In the genomic region with DNA sequence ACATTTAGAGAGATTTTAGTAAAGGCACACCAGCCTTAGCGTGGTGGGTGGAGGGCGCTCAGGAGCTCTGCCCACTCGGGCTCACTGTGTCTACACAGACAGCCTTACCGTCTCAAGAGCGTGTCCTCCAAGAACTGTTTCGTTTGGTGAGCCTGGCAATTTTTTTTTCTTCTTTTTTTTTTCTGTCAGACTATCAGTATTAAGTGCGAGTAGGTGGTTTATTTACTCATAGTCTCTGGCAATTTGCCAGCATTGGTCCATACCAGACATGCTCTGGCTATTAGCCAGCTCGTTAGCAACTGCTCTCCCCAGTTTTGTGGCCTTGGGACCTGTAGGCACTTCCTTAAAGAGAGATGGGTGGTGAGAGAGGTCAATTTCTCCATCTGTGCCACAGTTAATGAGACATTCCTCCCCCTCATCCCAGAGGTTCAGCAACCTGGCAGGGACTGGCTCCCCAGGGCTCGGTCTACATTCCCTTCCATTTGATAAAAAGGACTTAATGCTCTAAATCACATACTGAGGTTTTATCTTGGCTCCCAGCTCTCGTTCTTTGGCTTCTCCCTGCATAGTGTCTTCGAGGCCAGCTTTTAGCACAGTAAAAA, we compare ENCODE assay signal across 8 mouse cellular contexts.
DNase-seq lines count a peak whose midpoint lies in the region; ATAC-seq and TF ChIP-seq lines count a peak whose summit lies in the region.
"Had no signal": no experiment of that assay in that cellular context is flagged by ENCODE, and none has a peak within 500 bp of the region (broad histone marks: within the 10 kb centered on the region; RNA-seq: fewer than 3 reads in every experiment).

No protein-coding gene starts in this region.

- TF ChIP-seq POLR2A in embryonic fibroblast, embryonic 13.5 days (IDR thresholded peaks at IDR 0.05; ENCODE audit: low read depth, low read length): no peak

- no peak for TF ChIP-seq CTCF in embryonic fibroblast, embryonic 13.5 days (IDR thresholded peaks at IDR 0.05; ENCODE audit: borderline replicate concordance, insufficient read depth, low read length)

- peaks cover 16% of the 10 kb centered on the region for H3K4me1 ChIP-seq in neural tube, embryonic 13.5 days (replicated peaks)
- peaks cover 12% of the 10 kb centered on the region; the same call in 1 of the 2 replicates for H3K4me1 ChIP-seq in neural tube, embryonic 15.5 days
- peaks cover 8% of the 10 kb centered on the region for H3K4me1 ChIP-seq in embryonic fibroblast, embryonic 13.5 days (ENCODE audit: control insufficient read depth, insufficient read depth, low read length)
- peaks cover 13% of the 10 kb centered on the region; the same call in 1 of the 2 replicates for H3K4me1 ChIP-seq in intestine, embryonic 16.5 days (ENCODE audit: control insufficient read depth, insufficient read depth, low read length)
- H3K4me1 ChIP-seq: liver, embryonic 15.5 days had no signal

- peak overlapping the region; percentile 20; the same call in 1 of the 2 replicates for H3K27ac ChIP-seq in neural tube, embryonic 13.5 days (replicated peaks)
- no peak overlapping the region for H3K27ac ChIP-seq in neural tube, embryonic 15.5 days (replicated peaks)
- H3K27ac ChIP-seq in embryonic fibroblast, embryonic 13.5 days (ENCODE audit: insufficient read depth, low read length): peak overlapping the region; percentile 3; the same call in 1 of the 2 replicates
- 0 out of 2 replicates have a peak overlapping the region, but pooled peaks have one; percentile 15 for H3K27ac ChIP-seq in intestine, embryonic 16.5 days (ENCODE audit: low read length)
- H3K27ac ChIP-seq: liver, embryonic 15.5 days had no signal

- H3K27me3 ChIP-seq in neural tube, embryonic 13.5 days: no peaks in the 10 kb centered on the region
- no peaks in the 10 kb centered on the region for H3K27me3 ChIP-seq in neural tube, embryonic 15.5 days (replicated peaks)
- no peaks in the 10 kb centered on the region for H3K27me3 ChIP-seq in intestine, embryonic 16.5 days (replicated peaks; ENCODE audit: control insufficient read depth, insufficient read depth, low read length)
- H3K27me3 ChIP-seq: liver, embryonic 15.5 days had no signal

- no peak overlapping the region for H3K4me2 ChIP-seq in neural tube, embryonic 13.5 days
- no peak overlapping the region for H3K4me2 ChIP-seq in neural tube, embryonic 15.5 days
- no peak overlapping the region for H3K4me2 ChIP-seq in intestine, embryonic 16.5 days (ENCODE audit: low read depth, low read length)
- H3K4me2 ChIP-seq: liver, embryonic 15.5 days had no signal

- H3K9ac ChIP-seq in neural tube, embryonic 13.5 days: no peak overlapping the region
- H3K9ac ChIP-seq in neural tube, embryonic 15.5 days (replicated peaks): no peak overlapping the region
- no peak overlapping the region for H3K9ac ChIP-seq in intestine, embryonic 16.5 days (ENCODE audit: low read depth, low read length)
- H3K9ac ChIP-seq: liver, embryonic 15.5 days had no signal

- no peaks in the 10 kb centered on the region for H3K36me3 ChIP-seq in neural tube, embryonic 13.5 days
- no peaks in the 10 kb centered on the region for H3K36me3 ChIP-seq in neural tube, embryonic 15.5 days
- no peaks in the 10 kb centered on the region for H3K36me3 ChIP-seq in intestine, embryonic 16.5 days (ENCODE audit: control insufficient read depth, insufficient read depth, low read length)
- H3K36me3 ChIP-seq: liver, embryonic 15.5 days had no signal

- no peak for ATAC-seq in neural tube, embryonic 13.5 days (ENCODE audit: low read depth)
- ATAC-seq in neural tube, embryonic 15.5 days (ENCODE audit: low FRiP score): no peak
- ATAC-seq in intestine, embryonic 16.5 days: peak; percentile 60

- H3K4me3 ChIP-seq in neural tube, embryonic 13.5 days: no peak overlapping the region
- no peak overlapping the region for H3K4me3 ChIP-seq in neural tube, embryonic 15.5 days (replicated peaks)
- H3K4me3 ChIP-seq in embryonic fibroblast, embryonic 13.5 days (ENCODE audit: insufficient read depth, low read length): no peak overlapping the region
- H3K4me3 ChIP-seq in intestine, embryonic 16.5 days (ENCODE audit: low read length): no peak overlapping the region
- H3K4me3 ChIP-seq: liver, embryonic 15.5 days had no signal

- no peaks in the 10 kb centered on the region for H3K9me3 ChIP-seq in neural tube, embryonic 13.5 days
- no peaks in the 10 kb centered on the region for H3K9me3 ChIP-seq in neural tube, embryonic 15.5 days (replicated peaks)
- no peaks in the 10 kb centered on the region for H3K9me3 ChIP-seq in intestine, embryonic 16.5 days (ENCODE audit: control insufficient read depth, low read length)
- H3K9me3 ChIP-seq: liver, embryonic 15.5 days had no signal

- WGBS in neural tube, embryonic 13.5 days: 61% methylated on average over 11 of the region's 11 CpGs
- WGBS in neural tube, embryonic 15.5 days: 63% methylated on average over 11 of the region's 11 CpGs
- 38% methylated on average over 11 of the region's 11 CpGs for WGBS in intestine, embryonic 16.5 days

- DNase-seq in mesoderm, embryonic 11.5 days (ENCODE audit: low read depth, low spot score): peak; percentile 39
- no peak for DNase-seq in right cerebral cortex, postnatal 36 days (ENCODE audit: low spot score in 2 of 2)
- DNase-seq in left cerebral cortex, adult 18-20 months (ENCODE audit: low spot score in 2 of 2): no peak
